Mouse (Mus musculus): ENCODE measurements around the gene Angptl6. TPM values are rescaled to one million over a fixed set of nuclear protein-coding genes. Genes with fewer than 3 reads are reported as not detected.
"Not testable (repeated sequence)": the region's sequence is repeated elsewhere in the genome, so short reads cannot be mapped to it uniquely, and the experiment has no call there.

Angptl6 gene
- total RNA-seq, 1 experiment from 2014 or later = 2.9 TPM

DNA sequence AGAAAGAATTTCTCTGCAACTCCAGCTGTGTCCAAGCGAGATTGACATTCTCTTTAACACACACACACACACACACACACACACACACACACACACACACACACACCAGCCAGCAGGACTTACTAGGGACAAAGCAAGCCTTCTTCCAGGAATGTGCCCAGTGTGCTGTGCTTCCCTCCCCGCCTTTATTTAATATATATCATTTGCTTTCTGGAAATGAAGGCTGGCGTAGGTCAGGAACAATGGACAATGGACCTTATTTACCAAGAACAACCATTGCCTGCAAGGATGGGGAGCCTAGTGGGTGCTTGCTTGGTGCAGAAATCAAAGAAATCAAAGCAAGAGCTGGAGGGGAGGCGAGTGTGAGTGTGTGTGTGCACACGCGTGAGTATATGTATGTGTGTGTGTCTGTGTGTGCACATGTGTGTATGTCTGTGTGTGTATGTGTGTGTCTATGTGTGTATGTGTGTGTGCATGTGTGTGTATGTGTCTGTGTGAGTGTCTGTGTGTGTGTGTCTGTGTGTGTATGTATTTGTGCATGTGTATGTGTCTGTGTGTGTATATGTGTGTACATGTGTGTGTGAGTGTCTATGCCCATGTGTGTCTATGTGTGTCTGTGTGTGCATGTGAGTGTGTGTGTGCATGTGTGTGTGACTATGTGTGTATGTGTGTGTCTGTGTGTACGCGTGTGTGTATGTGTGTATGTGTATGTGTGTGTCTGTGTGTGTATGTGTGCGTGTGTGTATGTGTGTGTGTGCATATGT lies 42.2 kb downstream of the Angptl6 start:
- DNase-seq = no peak

DNA sequence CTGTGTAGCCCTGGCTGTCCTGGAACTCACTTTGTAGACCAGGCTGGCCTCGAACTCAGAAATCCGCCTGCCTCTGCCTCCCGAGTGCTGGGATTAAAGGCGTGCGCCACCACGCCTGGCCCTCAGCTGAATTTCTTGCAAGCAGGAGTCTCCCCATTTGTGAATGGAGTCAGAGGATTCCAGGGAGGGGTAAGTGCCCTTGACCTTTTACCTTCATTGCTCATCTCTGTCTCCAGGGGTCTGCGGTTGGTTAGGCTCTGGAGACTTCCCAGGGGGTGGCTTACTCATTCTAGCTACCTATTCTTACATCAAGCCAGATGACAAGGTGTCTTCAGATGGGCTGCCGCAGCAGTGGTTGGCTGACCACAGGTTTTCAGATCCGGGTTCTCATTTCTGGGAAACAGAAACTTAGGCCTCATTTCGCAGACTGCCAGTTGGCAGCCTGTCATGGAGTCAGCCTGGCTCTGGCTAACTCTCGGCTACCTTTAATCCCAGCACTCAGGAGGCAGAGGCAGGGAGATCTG lies 44.0 kb downstream of the Angptl6 start:
- not testable (repeated sequence) for DNase-seq

DNA sequence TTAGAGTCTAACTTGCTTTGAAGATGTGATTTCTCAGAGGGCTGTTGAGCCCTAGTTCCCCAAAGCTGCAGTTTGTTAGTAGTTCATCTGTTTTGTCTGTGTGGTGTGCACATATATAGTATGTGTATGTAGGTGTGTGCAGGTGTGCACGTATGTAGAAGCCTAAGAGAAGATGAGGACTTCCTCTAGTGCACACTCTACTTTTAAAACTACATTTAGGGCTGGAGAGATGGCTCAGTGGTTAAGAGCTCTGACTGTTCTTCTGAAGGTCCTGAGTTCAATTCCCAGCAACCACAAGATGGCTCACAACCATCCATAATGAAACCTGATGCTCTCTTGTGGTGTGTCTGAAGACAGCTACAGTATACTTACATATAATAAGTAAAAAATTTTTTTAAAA lies 44.6 kb downstream of the Angptl6 start:
- no peak for DNase-seq

DNA sequence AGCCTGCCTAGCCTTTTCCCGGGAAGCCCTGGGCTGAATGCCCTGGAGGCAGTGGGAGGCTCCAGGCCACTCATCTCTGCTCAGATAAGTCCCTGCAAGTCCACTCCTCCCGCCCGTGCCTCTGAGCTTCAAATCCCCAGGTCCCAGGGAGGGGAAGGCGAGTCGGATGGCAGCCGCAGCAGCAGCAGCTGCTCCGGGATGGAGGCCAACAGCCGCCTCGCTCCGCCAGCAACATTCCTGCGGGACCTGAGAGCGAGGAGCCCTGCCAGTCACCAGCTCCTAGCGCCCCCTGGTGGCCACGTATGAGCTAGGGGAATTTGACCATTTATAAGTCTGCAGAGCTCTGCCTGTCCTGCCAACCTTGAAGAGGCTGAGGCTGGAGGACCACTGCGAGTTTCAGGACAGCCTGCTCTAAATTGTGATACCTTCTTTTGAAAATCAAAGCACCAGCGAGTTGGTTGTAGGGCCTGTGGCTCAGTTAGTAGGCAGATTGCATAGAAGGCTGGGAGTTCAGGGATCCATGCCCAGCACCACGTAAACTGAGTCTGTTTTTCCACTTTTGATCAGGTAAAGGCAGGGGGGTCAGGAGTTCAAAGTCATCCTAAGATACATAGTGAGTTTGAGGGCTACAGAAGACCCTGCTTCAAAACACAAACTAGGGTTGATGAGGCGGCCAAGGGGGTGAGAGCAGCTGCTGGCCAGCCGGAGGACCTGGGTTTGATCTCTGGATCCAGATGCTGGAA lies 48.5 kb downstream of the Angptl6 start:
- DNase-seq = peak; percentile 98

GRCm38 (mm10) chr9:20828127-20828526 lies 51.4 kb downstream of the Angptl6 start:
- DNase-seq = no peak

- no peak for DNase-seq
Observed at GRCm38 (mm10) chr9:20825781-20826180, 53.7 kb downstream of the Angptl6 start.

Small RNAs within 50 kb of the gene (microRNA-seq; reads per million reads assigned to microRNA genes)
- gene Mir7081 = 0.36 to 0.69 reads per million in 2 experiments

Other genes starting within 250 kb of the Angptl6 start
- gene Ubl5, start 236.8 kb downstream of the Angptl6 start, total RNA-seq (2021) = 331 and 363 TPM in 2 replicates
- gene Fbxl12, start 235.0 kb downstream of the Angptl6 start, total RNA-seq (2021) = 20.5 and 30.0 TPM in 2 replicates
- gene Pin1, start 227.6 kb downstream of the Angptl6 start, total RNA-seq (2021) = 21.6 and 24.8 TPM in 2 replicates
- 0.46 and 0.52 TPM in 2 replicates for gene Olfm2, start 133.4 kb downstream of the Angptl6 start, total RNA-seq (2021)
- 178 and 222 TPM in 2 replicates for gene Col5a3, start 64.7 kb downstream of the Angptl6 start, total RNA-seq (2021)
- gene Rdh8, start 61.2 kb downstream of the Angptl6 start, total RNA-seq (2021) = not detected in 2 replicates
- 22.5 and 33.4 TPM in 2 replicates for gene A230050P20Rik, start 11.1 kb downstream of the Angptl6 start, total RNA-seq (2021)
- 37.2 and 37.3 TPM in 2 replicates for gene Ppan, start 8.4 kb upstream of the Angptl6 start, total RNA-seq (2021)
- 143 and 150 TPM in 2 replicates for gene Eif3g, start 18.9 kb upstream of the Angptl6 start, total RNA-seq (2021)
- gene Dnmt1, start 80.2 kb upstream of the Angptl6 start, total RNA-seq (2021) = 61.3 and 68.1 TPM in 2 replicates
- 16.2 and 16.9 TPM in 2 replicates for gene S1pr2, start 97.1 kb upstream of the Angptl6 start, total RNA-seq (2021)
- gene Mrpl4, start 123.0 kb upstream of the Angptl6 start, total RNA-seq (2021) = 113 and 122 TPM in 2 replicates
- gene Icam1, start 136.3 kb upstream of the Angptl6 start, total RNA-seq (2021) = 6.5 and 8.9 TPM in 2 replicates
- gene Icam4, start 149.6 kb upstream of the Angptl6 start, total RNA-seq (2021) = 1.6 and 1.9 TPM in 2 replicates
- 0.43 and 0.49 TPM in 2 replicates for gene Icam5, start 152.3 kb upstream of the Angptl6 start, total RNA-seq (2021)
- not detected in 2 replicates for gene Zglp1, start 187.4 kb upstream of the Angptl6 start, total RNA-seq (2021)
- 0.52 TPM in 1 of 2 replicates, not detected in the other for gene Gm49373, start 193.4 kb upstream of the Angptl6 start, total RNA-seq (2021)
- 32.4 and 36.5 TPM in 2 replicates for gene Fdx1l, start 193.9 kb upstream of the Angptl6 start, total RNA-seq (2021)
- 2.5 and 9.4 TPM in 2 replicates for gene Gm38431, start 212.3 kb upstream of the Angptl6 start, total RNA-seq (2021)
- 52.1 and 60.0 TPM in 2 replicates for gene Raver1, start 212.3 kb upstream of the Angptl6 start, total RNA-seq (2021)